Mouse (Mus musculus): ENCODE data around the gene Wdr54. TPM values are rescaled to one million over a fixed set of nuclear protein-coding genes. Genes with fewer than 3 reads are reported as not detected.

Wdr54 gene
- polyA plus RNA-seq, 1 experiment from 2014 or later = 20.8 TPM

DNA sequence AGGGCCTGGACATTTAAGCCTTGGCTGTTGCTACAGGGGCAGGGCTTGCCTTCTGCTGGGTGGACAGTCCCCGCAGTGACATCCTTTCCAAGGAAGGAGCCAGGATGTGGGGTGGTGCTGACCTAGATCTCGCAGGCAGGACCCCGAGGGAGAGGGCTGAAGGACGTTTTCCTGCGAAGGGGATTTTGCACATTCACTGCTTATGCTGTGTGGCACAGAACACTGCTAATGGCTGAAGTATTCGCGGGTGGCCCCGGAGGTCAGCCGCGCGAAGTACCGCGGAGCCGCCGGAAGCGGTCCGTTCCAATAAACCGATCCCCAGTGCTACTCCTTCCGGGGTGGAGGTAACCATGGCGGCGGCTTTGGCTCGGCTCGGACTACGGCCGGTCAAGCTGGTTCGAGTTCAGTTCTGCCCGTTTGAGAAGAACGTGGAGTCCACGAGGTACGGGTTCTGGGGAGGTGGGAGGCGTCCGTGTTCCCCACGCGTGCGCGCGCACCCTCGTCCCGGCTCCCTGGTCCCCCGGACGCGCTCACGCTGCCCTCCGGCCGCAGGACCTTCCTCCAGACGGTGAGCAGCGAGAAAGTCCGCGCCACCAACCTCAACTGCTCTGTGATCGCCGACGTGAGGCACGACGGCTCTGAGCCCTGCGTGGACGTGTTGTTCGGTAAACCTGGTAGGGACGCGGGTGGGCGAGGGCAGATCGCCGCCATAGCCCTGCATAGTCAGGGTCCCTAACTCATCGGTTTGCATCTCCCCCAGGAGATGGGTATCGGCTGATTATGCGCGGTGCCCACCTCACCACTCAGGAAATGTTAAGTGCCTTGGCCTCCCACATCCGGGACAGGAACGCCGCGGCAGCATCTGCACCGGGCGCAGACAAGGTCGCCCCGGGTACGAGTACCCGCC, 47.2 kb downstream of the Wdr54 start, which contains the start of gene Mrpl53:
Gene Mrpl53 (plus strand): TSS at position 279 of the 907 bp plus-strand sequence.
- no peaks in the 10 kb centered on the region for H3K27me3 ChIP-seq (replicated peaks)
- under 1% methylated on average over 76 of the region's 76 CpGs for WGBS
- 0 out of 2 replicates have a peak, but pooled peaks cover 2% of the 10 kb centered on the region for H3K36me3 ChIP-seq (replicated peaks)
- H3K9me3 ChIP-seq = no peaks in the 10 kb centered on the region
- peak within 1 kb of the TSS; percentile 77 for H3K9ac ChIP-seq
- peaks cover 29% of the 10 kb centered on the region for H3K4me1 ChIP-seq
- peak within 1 kb of the TSS; percentile 72 for H3K4me3 ChIP-seq
- H3K27ac ChIP-seq = peak within 1 kb of the TSS; percentile 77
- ATAC-seq (replicated peaks) = peak; percentile 92
- peak within 1 kb of the TSS; percentile 92 for H3K4me2 ChIP-seq

DNA sequence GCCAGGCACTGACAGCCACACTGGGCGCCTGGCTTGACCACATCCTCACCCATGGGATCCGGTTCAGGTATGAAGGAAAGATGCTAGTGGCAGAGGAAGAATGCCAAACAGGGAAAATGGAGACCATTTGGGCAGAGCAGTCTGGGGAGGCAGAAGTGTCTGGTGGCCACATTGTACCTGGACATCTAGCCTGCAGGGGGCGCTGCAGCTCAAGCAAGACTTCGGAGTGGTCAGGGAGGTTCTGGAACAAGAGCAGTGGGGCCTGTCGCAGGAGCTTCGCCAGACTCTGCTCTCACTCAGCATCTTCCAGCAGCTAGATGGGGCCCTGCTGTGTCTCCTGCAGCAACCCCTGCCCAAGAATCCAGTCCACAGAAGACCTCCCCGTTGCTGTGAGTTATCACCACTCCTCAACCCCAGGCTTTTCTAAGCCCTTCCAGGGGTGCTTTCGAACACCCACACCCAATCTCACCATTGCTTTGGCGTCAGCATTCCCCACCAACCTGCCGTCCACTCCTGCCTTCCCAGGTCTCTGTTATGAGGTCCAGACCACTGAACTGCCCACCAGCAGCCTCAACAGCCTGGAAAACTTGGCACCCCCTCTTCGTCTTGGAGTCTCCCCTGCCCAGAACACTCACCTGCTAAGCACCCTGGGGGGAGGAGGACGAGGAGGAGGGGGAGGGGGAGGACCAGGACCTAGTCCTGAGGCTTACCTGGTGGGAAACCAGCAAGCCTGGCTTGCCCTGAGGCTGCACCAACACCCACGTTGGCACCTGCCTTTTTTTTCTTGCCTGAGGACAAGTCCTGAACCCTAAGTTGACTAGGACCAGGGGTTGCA, 48.4 kb downstream of the Wdr54 start:
- Histone ChIP-seq H3K4me3 (peak overlapping the region; percentile 72; the same call in 1 of the 2 replicates), H3K27ac (peak overlapping the region; percentile 77; the same call in 1 of the 2 replicates), H3K9me3 (no peaks in the 10 kb centered on the region), H3K9ac (no peak overlapping the region), H3K36me3 (replicated peaks) (0 out of 2 replicates have a peak, but pooled peaks cover 2% of the 10 kb centered on the region), H3K4me1 (peaks cover 38% of the 10 kb centered on the region), H3K4me2 (peak overlapping the region; percentile 92), H3K27me3 (replicated peaks) (no peaks in the 10 kb centered on the region)
- 31% methylated on average over 13 of the region's 13 CpGs for WGBS
- ATAC-seq (replicated peaks) = 0 out of 2 replicates have a peak, but pooled peaks have one; percentile 2

DNA sequence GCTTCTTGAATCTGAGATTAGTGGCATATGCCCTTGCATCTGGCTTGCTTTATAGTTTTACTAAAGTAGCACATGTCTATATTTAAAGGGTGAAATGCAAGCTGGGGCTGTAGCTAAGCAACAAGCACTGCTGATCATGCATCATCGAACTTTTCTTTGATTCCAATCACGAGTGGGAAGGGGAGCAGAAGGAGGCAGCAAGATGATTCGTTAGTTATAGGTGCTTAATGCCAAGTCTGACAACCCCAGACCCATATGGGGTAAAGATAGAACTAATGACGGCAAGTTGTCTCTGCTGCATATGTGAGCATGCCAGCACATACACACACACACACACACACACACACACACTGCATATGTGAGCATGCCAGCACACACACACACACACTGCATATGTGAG, 52.0 kb downstream of the Wdr54 start:
- Histone ChIP-seq H3K36me3 (replicated peaks) (0 out of 2 replicates have a peak, but pooled peaks cover 2% of the 10 kb centered on the region), H3K4me1 (peaks cover 34% of the 10 kb centered on the region), H3K9ac (no peak overlapping the region), H3K27me3 (replicated peaks) (no peaks in the 10 kb centered on the region), H3K9me3 (no peaks in the 10 kb centered on the region), H3K4me3 (no peak overlapping the region), H3K4me2 (no peak overlapping the region), H3K27ac (no peak overlapping the region)
- no peak for ATAC-seq (replicated peaks)
- 73% methylated on average over 4 of the region's 4 CpGs for WGBS

DNA sequence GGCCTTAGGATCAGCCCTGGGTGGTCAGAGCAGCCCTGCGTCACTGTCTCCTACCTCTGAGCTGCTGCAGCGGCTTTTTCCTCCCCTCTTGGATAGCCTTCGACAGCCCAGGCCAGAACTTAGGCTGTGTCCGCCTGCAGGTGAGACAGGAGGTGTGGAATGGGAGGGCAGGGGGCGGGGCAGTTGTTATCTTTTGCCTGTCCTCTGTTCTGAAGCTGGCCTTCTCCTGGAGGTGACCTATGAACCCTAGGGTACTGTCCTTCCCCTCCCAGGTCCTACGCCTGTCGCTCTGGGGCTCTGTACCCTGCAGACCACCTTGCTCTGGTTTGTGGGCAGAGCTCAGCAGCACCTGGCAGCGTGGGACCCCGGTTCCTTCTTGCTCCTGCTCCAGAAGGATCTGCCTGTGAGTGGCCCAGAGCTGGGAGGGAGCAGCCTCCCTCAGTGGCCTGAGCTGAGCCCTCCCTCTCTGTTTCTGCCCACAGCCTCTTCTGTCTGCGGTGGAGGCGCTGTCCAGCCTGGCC, 53.0 kb downstream of the Wdr54 start:
- H3K27me3 ChIP-seq (replicated peaks) = no peaks in the 10 kb centered on the region
- peaks cover 29% of the 10 kb centered on the region for H3K4me1 ChIP-seq
- WGBS = 43% methylated on average over 11 of the region's 11 CpGs
- H3K4me2 ChIP-seq = peak overlapping the region; percentile 93
- no peaks in the 10 kb centered on the region for H3K9me3 ChIP-seq
- no peak for ATAC-seq (replicated peaks)
- H3K27ac ChIP-seq = no peak overlapping the region
- H3K36me3 ChIP-seq (replicated peaks) = 0 out of 2 replicates have a peak, but pooled peaks cover 2% of the 10 kb centered on the region
- peak overlapping the region; percentile 69 for H3K4me3 ChIP-seq
- peak overlapping the region; percentile 70; the same call in 1 of the 2 replicates for H3K9ac ChIP-seq

DNA sequence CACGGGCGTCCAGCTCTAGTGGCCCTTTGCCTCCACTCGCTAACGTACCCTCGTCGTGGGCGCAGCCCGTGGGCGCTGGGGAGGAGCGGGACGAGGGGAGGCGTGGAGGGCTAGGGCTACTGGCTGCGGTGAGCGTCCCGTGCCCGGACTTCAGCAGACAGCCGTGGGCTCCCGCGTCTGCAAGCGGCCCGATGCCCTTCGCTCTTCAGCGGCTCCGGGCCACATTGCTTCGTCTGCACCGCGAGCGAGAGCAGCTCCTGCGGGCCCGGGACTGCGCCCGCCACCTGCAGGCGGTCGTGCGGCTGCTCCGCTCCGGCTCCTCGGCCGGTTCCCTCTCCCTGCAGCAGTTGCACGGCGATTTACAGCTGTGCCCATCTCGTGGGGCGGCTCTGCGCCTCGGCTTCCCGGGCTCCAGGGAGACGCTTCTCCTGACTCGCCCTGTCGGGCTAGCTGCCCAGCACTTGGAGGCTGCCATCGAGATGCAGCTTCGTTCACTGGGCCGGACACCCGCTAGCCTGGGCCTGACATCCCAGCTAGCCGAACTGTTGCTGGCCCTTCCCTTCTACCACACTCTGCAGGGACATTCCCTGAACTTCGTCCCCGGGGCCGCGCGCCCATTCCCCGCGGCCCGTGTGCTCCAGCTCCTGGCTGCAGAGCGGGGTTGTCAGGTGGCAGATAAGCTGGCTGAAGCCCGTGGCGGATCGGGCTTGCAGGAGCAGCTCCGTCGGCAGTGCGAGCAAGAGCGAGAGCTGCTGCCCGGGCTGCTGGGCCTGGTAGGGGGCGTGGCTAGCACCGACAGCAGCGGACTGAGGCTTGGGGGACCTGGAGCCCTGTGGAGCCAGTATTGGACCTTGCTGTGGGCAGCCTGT, 54.3 kb downstream of the Wdr54 start:
- Histone ChIP-seq H3K27me3 (replicated peaks) (no peaks in the 10 kb centered on the region), H3K4me3 (peak overlapping the region; percentile 69), H3K27ac (peak overlapping the region; percentile 88), H3K9me3 (no peaks in the 10 kb centered on the region), H3K4me2 (peak overlapping the region; percentile 93), H3K9ac (peak overlapping the region; percentile 70), H3K4me1 (peaks cover 21% of the 10 kb centered on the region), H3K36me3 (replicated peaks) (0 out of 2 replicates have a peak, but pooled peaks cover 2% of the 10 kb centered on the region)
- peak; percentile 82 for ATAC-seq (replicated peaks)
- WGBS = under 1% methylated on average over 64 of the region's 74 CpGs

DNA sequence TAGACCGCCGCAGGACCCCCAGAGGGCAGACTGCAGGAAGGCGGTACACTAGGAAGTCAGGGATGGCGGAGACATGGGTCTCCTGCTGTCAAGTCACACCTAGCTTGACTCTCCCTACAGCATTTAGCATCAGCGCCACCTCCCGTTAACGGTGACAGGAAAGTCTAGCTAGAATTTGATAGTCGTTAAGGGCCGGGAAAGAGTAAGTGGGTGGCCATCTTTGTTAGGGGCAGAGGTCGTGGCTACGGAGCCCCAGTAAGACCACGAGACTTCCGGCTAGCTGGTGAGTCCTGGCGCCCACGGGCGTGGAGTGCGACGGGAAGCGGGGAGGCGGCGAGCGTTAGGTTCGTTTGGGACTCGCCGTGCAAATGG, 54.9 kb downstream of the Wdr54 start, which contains the start of the genes Ccdc142 and Gm42688:
Gene Ccdc142 (plus strand): TSS at position 286 of the 372 bp plus-strand sequence.
Gene Gm42688 (plus strand): TSS at position 302 of the 372 bp plus-strand sequence.
- H3K4me3 ChIP-seq = peak within 1 kb of the TSS; percentile 69
- H3K4me2 ChIP-seq = peak within 1 kb of the TSS; percentile 93
- peak; percentile 92 for ATAC-seq (replicated peaks)
- under 1% methylated on average over 25 of the region's 25 CpGs for WGBS
- peaks cover 21% of the 10 kb centered on the region for H3K4me1 ChIP-seq
- H3K36me3 ChIP-seq (replicated peaks) = 0 out of 2 replicates have a peak, but pooled peaks cover 2% of the 10 kb centered on the region
- peak within 1 kb of the TSS; percentile 88 for H3K27ac ChIP-seq
- peak within 1 kb of the TSS; percentile 70 for H3K9ac ChIP-seq
- no peaks in the 10 kb centered on the region for H3K27me3 ChIP-seq (replicated peaks)
- H3K9me3 ChIP-seq = no peaks in the 10 kb centered on the region

Other genes with a start within 250 kb of the Wdr54 start
- gene Sema4f, start 216.6 kb downstream of the Wdr54 start, polyA plus RNA-seq (2015; fragmentation: Nextera tagmentation; extraction: Ambion mirVana) = 20.3 and 21.7 TPM in 2 replicates
- gene M1ap, start 209.5 kb downstream of the Wdr54 start, polyA plus RNA-seq (2015; fragmentation: Nextera tagmentation; extraction: Ambion mirVana) = 0.22 TPM in 1 of 2 replicates, not detected in the other
- 2.3 TPM in 2 replicates for gene Dok1, start 122.9 kb downstream of the Wdr54 start, polyA plus RNA-seq (2015; fragmentation: Nextera tagmentation; extraction: Ambion mirVana)
- 6.8 and 7.6 TPM in 2 replicates for gene Loxl3, start 122.2 kb downstream of the Wdr54 start, polyA plus RNA-seq (2015; fragmentation: Nextera tagmentation; extraction: Ambion mirVana)
- gene Aup1, start 101.9 kb downstream of the Wdr54 start, polyA plus RNA-seq (2015; fragmentation: Nextera tagmentation; extraction: Ambion mirVana) = 182 and 198 TPM in 2 replicates
- 79.0 and 81.2 TPM in 2 replicates for gene Htra2, start 101.1 kb downstream of the Wdr54 start, polyA plus RNA-seq (2015; fragmentation: Nextera tagmentation; extraction: Ambion mirVana)
- 0.51 and 0.75 TPM in 2 replicates for gene Dqx1, start 98.6 kb downstream of the Wdr54 start, polyA plus RNA-seq (2015; fragmentation: Nextera tagmentation; extraction: Ambion mirVana)
- not detected in 2 replicates for gene Tlx2, start 86.1 kb downstream of the Wdr54 start, polyA plus RNA-seq (2015; fragmentation: Nextera tagmentation; extraction: Ambion mirVana)
- gene Pcgf1, start 78.5 kb downstream of the Wdr54 start, polyA plus RNA-seq (2015; fragmentation: Nextera tagmentation; extraction: Ambion mirVana) = 56.3 and 56.8 TPM in 2 replicates
- 0.36 TPM in 1 of 2 replicates, not detected in the other for gene Lbx2, start 70.0 kb downstream of the Wdr54 start, polyA plus RNA-seq (2015; fragmentation: Nextera tagmentation; extraction: Ambion mirVana)
- gene Ccdc142, start 54.8 kb downstream of the Wdr54 start, polyA plus RNA-seq (2015; fragmentation: Nextera tagmentation; extraction: Ambion mirVana) = 6.9 and 8.1 TPM in 2 replicates
- gene Gm42688, start 54.8 kb downstream of the Wdr54 start, polyA plus RNA-seq (2015; fragmentation: Nextera tagmentation; extraction: Ambion mirVana) = 7.3 and 7.4 TPM in 2 replicates
- gene Mrpl53, start 47.4 kb downstream of the Wdr54 start, polyA plus RNA-seq (2015; fragmentation: Nextera tagmentation; extraction: Ambion mirVana) = 102 and 105 TPM in 2 replicates
- 24.7 and 27.0 TPM in 2 replicates for gene Mogs, start 40.9 kb downstream of the Wdr54 start, polyA plus RNA-seq (2015; fragmentation: Nextera tagmentation; extraction: Ambion mirVana)
- gene Wbp1, start 34.8 kb downstream of the Wdr54 start, polyA plus RNA-seq (2015; fragmentation: Nextera tagmentation; extraction: Ambion mirVana) = 176 and 196 TPM in 2 replicates
- 13.6 and 15.1 TPM in 2 replicates for gene Ino80b, start 31.0 kb downstream of the Wdr54 start, polyA plus RNA-seq (2015; fragmentation: Nextera tagmentation; extraction: Ambion mirVana)
- gene Rtkn, start 20.9 kb downstream of the Wdr54 start, polyA plus RNA-seq (2015; fragmentation: Nextera tagmentation; extraction: Ambion mirVana) = 10.9 and 15.3 TPM in 2 replicates
- 9.5 and 12.0 TPM in 2 replicates for gene 1700003E16Rik, start within 50 bp of the Wdr54 start, polyA plus RNA-seq (2015; fragmentation: Nextera tagmentation; extraction: Ambion mirVana)
- 162 TPM in 2 replicates for gene Dctn1, start 9.5 kb upstream of the Wdr54 start, polyA plus RNA-seq (2015; fragmentation: Nextera tagmentation; extraction: Ambion mirVana)
- 0.37 and 0.41 TPM in 2 replicates for gene Slc4a5, start 63.4 kb upstream of the Wdr54 start, polyA plus RNA-seq (2015; fragmentation: Nextera tagmentation; extraction: Ambion mirVana)
- gene Mthfd2, start 169.5 kb upstream of the Wdr54 start, polyA plus RNA-seq (2015; fragmentation: Nextera tagmentation; extraction: Ambion mirVana) = 28.9 and 31.0 TPM in 2 replicates
- gene Mob1a, start 169.6 kb upstream of the Wdr54 start, polyA plus RNA-seq (2015; fragmentation: Nextera tagmentation; extraction: Ambion mirVana) = 22.8 and 23.4 TPM in 2 replicates
- 44.0 and 54.3 TPM in 2 replicates for gene Bola3, start 192.8 kb upstream of the Wdr54 start, polyA plus RNA-seq (2015; fragmentation: Nextera tagmentation; extraction: Ambion mirVana)

All from midbrain, embryonic 15.5 days (tissue).